Mouse (Mus musculus) gastrocnemius, postnatal 14 days (tissue): ENCODE measurements around the gene Lbr. TPM values are rescaled to one million over a fixed set of nuclear protein-coding genes. Genes with fewer than 3 reads are reported as not detected.
"Not testable (repeated sequence)": the region's sequence is repeated elsewhere in the genome, so short reads cannot be mapped to it uniquely, and the experiment has no call there.

Source experiments
- DNase-seq: peaks from one replicate; pipeline ENCODE4 v3.0.0; 2021; ENCODE audit warnings: mixed read lengths
- intact Hi-C: fragments of 180-260 bp; cut with DNase I; formaldehyde crosslinking; loops from one replicate; pipeline ENCODE4 v1.15.1; 2025; ENCODE audit warnings: low total_unique reads
- total RNA-seq, 2 experiments: library from RNA; stranded (reverse); gene quantifications; 2 replicates each; pipeline ENCODE4 v1.2.3; 2021

Lbr gene
- total RNA-seq, 2 experiments from 2014 or later: 24.6 to 26.8 TPM

GRCm38 (mm10) chr1:181800667-181801066, 42.2 kb downstream of the Lbr start:
- no peak for DNase-seq

GRCm38 (mm10) chr1:181799911-181800310, 42.9 kb downstream of the Lbr start:
- DNase-seq: no peak
- intact Hi-C loops: no loop called here

More at GRCm38 (mm10) chr1:181800667-181801066, 42.2 kb downstream of the Lbr start:
- intact Hi-C loops: no loop called here

GRCm38 (mm10) chr1:181793541-181793940, 49.3 kb downstream of the Lbr start:
- intact Hi-C loops: no loop called here
- DNase-seq: peak; percentile 64

- DNase-seq: no peak
- intact Hi-C loops: no loop called here
These were observed 52.9 kb downstream of the Lbr start for GRCm38 (mm10) chr1:181789952-181790351.

GRCm38 (mm10) chr1:181782600-181782999, 60.2 kb downstream of the Lbr start:
- intact Hi-C loops, DNase-seq: not testable (repeated sequence)

DNA sequence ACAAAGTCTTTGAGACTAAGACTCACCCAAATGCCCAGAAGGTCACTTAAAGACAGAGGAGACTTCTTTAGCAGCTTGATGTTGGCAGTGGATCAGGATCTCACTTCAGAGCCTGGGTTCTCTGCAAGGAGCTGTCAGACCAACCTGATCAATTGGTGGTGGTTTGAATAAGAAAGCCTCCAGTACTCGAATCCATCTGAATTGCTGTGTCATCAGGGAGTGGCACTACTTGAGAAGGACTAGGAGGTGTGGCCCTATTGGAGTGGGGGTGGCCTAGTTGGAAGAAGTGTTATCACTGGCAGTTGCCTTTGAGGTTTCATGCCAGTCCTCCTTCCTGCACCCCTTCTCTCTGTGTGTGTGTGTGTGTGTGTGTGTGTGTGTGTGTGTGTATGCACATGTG, 66.3 kb downstream of the Lbr start:
- intact Hi-C loops: no loop called here
- DNase-seq: no peak

DNA sequence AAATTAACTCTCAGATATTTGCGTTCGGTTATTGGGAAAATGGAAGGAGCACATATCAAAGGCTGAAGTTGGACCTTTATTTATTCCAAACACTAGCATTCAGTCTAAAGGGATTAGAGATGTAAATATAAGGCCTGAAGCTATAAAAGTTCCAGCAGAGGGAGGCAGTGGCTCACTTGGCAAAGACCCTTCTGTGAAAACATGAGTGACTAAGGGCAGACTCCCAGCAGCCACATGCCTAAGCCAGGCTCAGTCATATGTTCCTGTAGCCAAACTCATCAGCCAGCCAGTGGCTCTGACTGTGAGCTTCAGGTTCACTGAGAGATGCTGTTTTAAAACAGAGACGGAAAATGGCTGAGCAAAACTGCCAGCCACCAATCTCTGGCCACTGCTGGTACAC, 71.0 kb downstream of the Lbr start:
- no peak for DNase-seq
- intact Hi-C loops: no loop called here

GRCm38 (mm10) chr1:181769392-181769791, 73.5 kb downstream of the Lbr start:
- DNase-seq: no peak
- intact Hi-C loops: no loop called here

Other genes starting within 250 kb of the Lbr start
- 100 to 1,000 TPM in 1 of 2 experiments, 10 to 100 TPM in 1; 57.5 to 119 TPM for gene Enah, start 176.9 kb upstream of the Lbr start, total RNA-seq